Mouse (Mus musculus): ENCODE measurements at regions not wholly inside any gene's neighbourhood (a gene's known extent, or its start where the extent isn't known, plus 50 kb on each side); places are given as distances from the start of the nearest gene placed in this dataset.

- TF ChIP-seq CTCF (IDR thresholded peaks at IDR 0.05; ENCODE audit: extremely low read depth, insufficient read depth, insufficient read length, insufficient replicate concordance) (no peak), POLR2A (IDR thresholded peaks at IDR 0.05; ENCODE audit: low read depth, low read length) (no peak)
Measured at GRCm38 (mm10) chr15:62845884-62846283, 999.1 kb downstream of the Gsdmc2 start.

Measured in spleen, adult 2 months (tissue).